Mouse (Mus musculus) kidney, adult 2 months (tissue): ENCODE measurements around the gene Pde4d. TPM values are rescaled to one million over a fixed set of nuclear protein-coding genes. Genes with fewer than 3 reads are reported as not detected.

Experiments used
- DNase-seq: peaks from one replicate; pipeline ENCODE4 v3.0.0; 2021
- H3K27ac ChIP-seq: fragments of 200-500 bp; 2 replicates; pipeline ENCODE4 v1.5.1; 2012; ENCODE audit warnings: low read depth, low read length, control low read depth, inconsistent platforms; ENCODE audit not compliant: insufficient read depth
- H3K27me3 ChIP-seq: fragments of 200-500 bp; replicated peaks from 2 replicates; pipeline ENCODE4 v1.6.1; 2012; ENCODE audit warnings: mild to moderate bottlenecking, moderate library complexity, low read length, inconsistent platforms; ENCODE audit not compliant: control insufficient read depth, insufficient read depth
- H3K36me3 ChIP-seq: fragments of 200-500 bp; 2 replicates; pipeline ENCODE4 v1.6.1; 2012; ENCODE audit warnings: mild to moderate bottlenecking, moderate library complexity, low read length, inconsistent platforms; ENCODE audit not compliant: control insufficient read depth, insufficient read depth
- H3K4me1 ChIP-seq: fragments of 200-500 bp; 2 replicates; pipeline ENCODE4 v1.6.1; 2011; ENCODE audit warnings: low read length; ENCODE audit not compliant: control insufficient read depth, insufficient read depth
- H3K4me3 ChIP-seq: fragments of 200-500 bp; 2 replicates; pipeline ENCODE4 v1.5.1; 2011; ENCODE audit warnings: mild to moderate bottlenecking, low read depth, low read length, control low read depth; ENCODE audit not compliant: insufficient read depth
- CTCF ChIP-seq: fragments of 200-500 bp; conservative IDR thresholded peaks from 2 replicates; pipeline ENCODE4 v1.5.1; 2011; ENCODE audit warnings: low read depth, mild to moderate bottlenecking, control low read depth, low read length, moderate library complexity, mixed read lengths; ENCODE audit not compliant: insufficient read depth, insufficient read length
- POLR2A ChIP-seq: fragments of 200-500 bp; IDR thresholded peaks from one replicate; pipeline ENCODE4 v1.6.1; 2011; ENCODE audit warnings: low read depth, low read length, control low read depth
- WGBS: fragments of 180-500 bp; shearing (Covaris S2); methylation state at CpG from one replicate; pipeline ENCODE4 v1.1.7; 2018; 5-methylcytosine and 5-hydroxymethylcytosine counted together
- polyA plus RNA-seq: library from polyadenylated mRNA; depleted of rRNA; stranded (reverse); fragments of >200 nt; gene quantifications from 2 replicates; pipeline ENCODE4 v1.2.3, GENCODE M21; 2012

Gene Pde4d
- polyA plus RNA-seq, 1 experiment = 18.3 TPM

DNA sequence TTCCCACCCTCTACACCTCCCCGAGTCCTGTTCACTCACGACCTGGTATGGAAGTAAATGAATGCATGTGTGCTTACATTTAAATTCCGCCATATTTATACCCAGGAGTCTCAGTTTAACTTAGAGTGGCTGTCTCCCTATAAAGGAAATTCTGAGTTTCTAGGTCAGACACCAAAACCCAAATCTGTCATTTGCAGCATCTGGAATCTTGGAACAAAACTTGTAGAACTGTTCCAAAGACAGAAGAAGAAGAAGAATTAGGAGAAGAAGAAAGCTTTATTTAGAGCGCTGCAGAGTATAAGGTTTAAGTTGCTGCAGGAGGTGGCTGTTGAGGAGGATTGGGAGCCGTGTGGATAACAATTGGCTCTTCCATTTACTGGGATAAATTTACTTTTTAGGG is 1179.5 kb downstream of the Pde4d start:
- Histone ChIP-seq H3K36me3 (no peaks in the 10 kb centered on the region), H3K27ac (no peak overlapping the region), H3K4me1 (no peaks in the 10 kb centered on the region; the same call in 1 of the 2 replicates), H3K4me3 (no peak overlapping the region), H3K27me3 (no peaks in the 10 kb centered on the region)
- WGBS = 88% methylated on average over 5 of the region's 5 CpGs
- DNase-seq = no peak
- TF ChIP-seq POLR2A (no peak), CTCF (no peak)

- Histone ChIP-seq H3K27ac (no peak overlapping the region), H3K4me1 (no peaks in the 10 kb centered on the region; the same call in 1 of the 2 replicates), H3K27me3 (no peaks in the 10 kb centered on the region), H3K4me3 (no peak overlapping the region), H3K36me3 (no peaks in the 10 kb centered on the region)
- no peak for DNase-seq
- no peak for TF ChIP-seq POLR2A
- no peak for TF ChIP-seq CTCF
- 63% methylated on average over 10 of the region's 10 CpGs for WGBS
These were observed 1181.8 kb downstream of the Pde4d start for GRCm38 (mm10) chr13:109631399-109632026.

DNA sequence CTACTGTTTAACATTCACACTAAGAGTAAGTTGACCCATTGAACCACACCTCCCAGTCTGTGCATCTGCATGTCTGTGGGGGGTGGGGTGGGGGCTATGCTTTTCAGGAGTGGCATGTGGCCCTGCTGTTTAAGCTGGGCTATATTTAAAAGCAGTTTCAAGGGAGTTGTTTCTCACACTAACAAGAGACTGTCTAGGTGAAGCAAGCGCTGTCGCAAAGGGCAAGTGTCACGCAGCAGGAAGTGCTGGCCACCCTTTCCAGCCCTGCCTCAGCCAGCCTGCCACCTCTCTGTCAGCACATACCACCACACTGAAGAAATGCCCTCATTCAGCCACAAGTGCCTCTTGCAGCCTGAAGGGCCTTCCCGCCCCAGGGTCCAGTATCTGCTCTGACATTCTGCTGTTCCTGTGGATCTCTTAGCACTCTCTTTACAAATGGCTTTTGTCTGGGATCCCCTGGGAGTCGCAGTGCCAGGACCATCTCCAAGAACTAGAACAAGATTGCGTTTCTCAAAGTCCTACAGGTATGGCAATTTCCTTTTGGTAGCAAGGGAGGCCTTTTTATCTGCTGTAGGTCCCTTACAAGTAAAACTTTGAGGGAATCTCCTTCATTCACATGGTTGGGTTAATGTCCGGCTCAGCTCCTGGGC is 1182.8 kb downstream of the Pde4d start:
- Histone ChIP-seq H3K27me3 (no peaks in the 10 kb centered on the region), H3K36me3 (no peaks in the 10 kb centered on the region), H3K4me1 (no peaks in the 10 kb centered on the region; the same call in 1 of the 2 replicates), H3K27ac (no peak overlapping the region), H3K4me3 (no peak overlapping the region)
- DNase-seq = no peak
- WGBS = 51% methylated on average over 7 of the region's 7 CpGs
- no peak for TF ChIP-seq CTCF
- no peak for TF ChIP-seq POLR2A

DNA sequence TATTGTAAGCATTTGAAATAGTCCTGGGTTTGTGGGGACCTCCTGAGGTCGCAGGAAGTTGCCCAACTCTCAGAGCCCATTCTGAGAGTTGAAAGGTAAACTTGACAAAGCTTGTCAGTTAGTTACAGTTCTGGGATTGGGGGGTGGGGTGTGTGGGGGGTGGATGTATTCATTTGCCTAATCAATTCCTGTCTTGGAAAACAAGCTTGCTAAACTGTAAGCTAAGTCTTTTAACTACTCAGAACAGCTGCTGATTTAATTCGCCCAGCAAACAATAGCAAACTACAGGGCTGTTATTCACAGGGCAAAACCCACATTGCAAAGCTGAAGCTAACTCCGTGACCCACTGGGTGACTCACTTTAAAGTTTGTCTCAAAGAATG is 1183.3 kb downstream of the Pde4d start:
- no peak for TF ChIP-seq POLR2A
- TF ChIP-seq CTCF = no peak
- DNase-seq = no peak
- 57% methylated on average over 3 of the region's 3 CpGs for WGBS
- H3K27ac ChIP-seq = no peak overlapping the region
- no peak overlapping the region for H3K4me3 ChIP-seq
- H3K36me3 ChIP-seq = no peaks in the 10 kb centered on the region
- no peaks in the 10 kb centered on the region; the same call in 1 of the 2 replicates for H3K4me1 ChIP-seq
- H3K27me3 ChIP-seq = no peaks in the 10 kb centered on the region

- 70% methylated on average over 10 of the region's 10 CpGs for WGBS
- H3K27ac ChIP-seq = no peak overlapping the region
- H3K27me3 ChIP-seq = no peaks in the 10 kb centered on the region
- no peak overlapping the region for H3K4me3 ChIP-seq
- no peaks in the 10 kb centered on the region for H3K36me3 ChIP-seq
- H3K4me1 ChIP-seq = no peaks in the 10 kb centered on the region; the same call in 1 of the 2 replicates
- DNase-seq = peak; percentile 44
- TF ChIP-seq POLR2A (no peak), CTCF (no peak)
These were observed 1186.3 kb downstream of the Pde4d start for GRCm38 (mm10) chr13:109635901-109636520.

GRCm38 (mm10) chr13:109638273-109638672 is 1188.5 kb downstream of the Pde4d start:
- Histone ChIP-seq H3K27ac (no peak overlapping the region), H3K4me1 (no peaks in the 10 kb centered on the region; the same call in 1 of the 2 replicates), H3K4me3 (no peak overlapping the region), H3K27me3 (no peaks in the 10 kb centered on the region), H3K36me3 (no peaks in the 10 kb centered on the region)
- TF ChIP-seq CTCF = no peak
- TF ChIP-seq POLR2A = no peak
- no peak for DNase-seq

DNA sequence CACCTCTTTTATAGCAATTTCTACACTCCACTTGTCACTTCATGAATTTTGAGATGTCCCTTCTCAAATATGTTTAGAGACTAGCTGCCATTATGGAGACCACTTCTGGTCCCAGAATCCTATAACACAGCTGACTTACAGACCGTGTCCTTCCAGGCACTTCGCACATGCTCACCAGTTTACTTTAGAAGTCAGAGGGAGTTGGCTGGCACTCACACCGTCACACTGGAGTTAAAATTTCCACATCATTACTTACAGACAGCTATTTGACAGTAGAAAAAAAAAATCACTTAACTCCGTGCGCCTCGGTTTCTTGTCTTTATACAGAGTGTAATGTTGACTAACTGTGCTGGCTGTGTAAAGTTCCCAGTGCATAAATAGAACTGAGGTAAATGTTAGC is 1189.5 kb downstream of the Pde4d start:
- Histone ChIP-seq H3K4me3 (no peak overlapping the region), H3K27ac (no peak overlapping the region), H3K4me1 (no peaks in the 10 kb centered on the region; the same call in 1 of the 2 replicates), H3K27me3 (no peaks in the 10 kb centered on the region), H3K36me3 (no peaks in the 10 kb centered on the region)
- 55% methylated on average over 6 of the region's 6 CpGs for WGBS
- TF ChIP-seq CTCF (no peak), POLR2A (no peak)
- no peak for DNase-seq
